Mouse (Mus musculus): ENCODE data around the gene Mpped2.

Mpped2 gene

GRCm38 (mm10) chr2:106692783-106693701, at the start of gene Mpped2:
Gene Mpped2, plus strand, starts transcription at chr2:106693269.
- DNase-seq (ENCODE audit: low spot score in 2 of 2) = peak; percentile 57 to 62

- no peak for DNase-seq (ENCODE audit: low spot score in 2 of 2)
Measured at GRCm38 (mm10) chr2:106644782-106645181, 48.3 kb upstream of the Mpped2 start.

GRCm38 (mm10) chr2:106649686-106650570, 43.1 kb upstream of the Mpped2 start:
- peak in 1 of 2 experiments; percentile 37 for DNase-seq (ENCODE audit: low spot score in 2 of 2)

- no peak for DNase-seq (ENCODE audit: low spot score in 2 of 2)
Measured at GRCm38 (mm10) chr2:106652151-106652550, 40.9 kb upstream of the Mpped2 start.

- DNase-seq (ENCODE audit: low spot score in 2 of 2) = no peak
Measured at GRCm38 (mm10) chr2:106652741-106653140, 40.3 kb upstream of the Mpped2 start.

- DNase-seq (ENCODE audit: low spot score in 2 of 2) = no peak
Measured at GRCm38 (mm10) chr2:106653261-106653660, 39.8 kb upstream of the Mpped2 start.

- DNase-seq (ENCODE audit: low spot score in 2 of 2) = no peak
Measured at GRCm38 (mm10) chr2:106655271-106655670, 37.8 kb upstream of the Mpped2 start.

GRCm38 (mm10) chr2:106665271-106665670, 27.8 kb upstream of the Mpped2 start:
- DNase-seq (ENCODE audit: low spot score in 2 of 2) = no peak

GRCm38 (mm10) chr2:106674319-106674718, 18.8 kb upstream of the Mpped2 start:
- no peak for DNase-seq (ENCODE audit: low spot score in 2 of 2)

- no peak for DNase-seq (ENCODE audit: low spot score in 2 of 2)
Measured at GRCm38 (mm10) chr2:106677449-106677848, 15.6 kb upstream of the Mpped2 start.

- DNase-seq (ENCODE audit: low spot score in 2 of 2) = no peak
Measured at GRCm38 (mm10) chr2:106679720-106680455, 13.2 kb upstream of the Mpped2 start.

- no peak for DNase-seq (ENCODE audit: low spot score in 2 of 2)
Measured at GRCm38 (mm10) chr2:106683185-106683831, 9.8 kb upstream of the Mpped2 start.

- DNase-seq (ENCODE audit: low spot score in 2 of 2) = no peak
Measured at GRCm38 (mm10) chr2:106683832-106684231, 9.2 kb upstream of the Mpped2 start.

- no peak for DNase-seq (ENCODE audit: low spot score in 2 of 2)
Measured at GRCm38 (mm10) chr2:106691753-106692363, 1.2 kb upstream of the Mpped2 start.

GRCm38 (mm10) chr2:106692405-106692782, 675 bp upstream of the Mpped2 start:
- DNase-seq (ENCODE audit: low spot score in 2 of 2) = no peak

GRCm38 (mm10) chr2:106693702-106694566, 865 bp downstream of the Mpped2 start:
- peak; percentile 49 to 61 for DNase-seq (ENCODE audit: low spot score in 2 of 2)

- no peak for DNase-seq (ENCODE audit: low spot score in 2 of 2)
Measured at GRCm38 (mm10) chr2:106694567-106694885, 1.5 kb downstream of the Mpped2 start.

GRCm38 (mm10) chr2:106694886-106695733, 2.0 kb downstream of the Mpped2 start:
- peak in 1 of 2 experiments; percentile 26 for DNase-seq (ENCODE audit: low spot score in 2 of 2)

GRCm38 (mm10) chr2:106695734-106696022, 2.6 kb downstream of the Mpped2 start:
- DNase-seq (ENCODE audit: low spot score in 2 of 2) = no peak

Measured in urinary bladder, postnatal 4 days (tissue).